Mouse (Mus musculus) kidney, adult 2 months (tissue): ENCODE data around the gene Tshz2. TPM values are rescaled to one million over a fixed set of nuclear protein-coding genes. Genes with fewer than 3 reads are reported as not detected.

Experiments
- DNase-seq: peaks from one replicate; pipeline ENCODE4 v3.0.0; 2021
- H3K27ac ChIP-seq: fragments of 200-500 bp; 2 replicates; pipeline ENCODE4 v1.5.1; 2012; ENCODE audit warnings: low read depth, low read length, control low read depth, inconsistent platforms; ENCODE audit not compliant: insufficient read depth
- H3K27me3 ChIP-seq: fragments of 200-500 bp; replicated peaks from 2 replicates; pipeline ENCODE4 v1.6.1; 2012; ENCODE audit warnings: mild to moderate bottlenecking, moderate library complexity, low read length, inconsistent platforms; ENCODE audit not compliant: control insufficient read depth, insufficient read depth
- H3K36me3 ChIP-seq: fragments of 200-500 bp; 2 replicates; pipeline ENCODE4 v1.6.1; 2012; ENCODE audit warnings: mild to moderate bottlenecking, moderate library complexity, low read length, inconsistent platforms; ENCODE audit not compliant: control insufficient read depth, insufficient read depth
- H3K4me1 ChIP-seq: fragments of 200-500 bp; 2 replicates; pipeline ENCODE4 v1.6.1; 2011; ENCODE audit warnings: low read length; ENCODE audit not compliant: control insufficient read depth, insufficient read depth
- H3K4me3 ChIP-seq: fragments of 200-500 bp; 2 replicates; pipeline ENCODE4 v1.5.1; 2011; ENCODE audit warnings: mild to moderate bottlenecking, low read depth, low read length, control low read depth; ENCODE audit not compliant: insufficient read depth
- CTCF ChIP-seq: fragments of 200-500 bp; conservative IDR thresholded peaks from 2 replicates; pipeline ENCODE4 v1.5.1; 2011; ENCODE audit warnings: low read depth, mild to moderate bottlenecking, control low read depth, low read length, moderate library complexity, mixed read lengths; ENCODE audit not compliant: insufficient read depth, insufficient read length
- POLR2A ChIP-seq: fragments of 200-500 bp; IDR thresholded peaks from one replicate; pipeline ENCODE4 v1.6.1; 2011; ENCODE audit warnings: low read depth, low read length, control low read depth
- WGBS: fragments of 180-500 bp; shearing (Covaris S2); methylation state at CpG from one replicate; pipeline ENCODE4 v1.1.7; 2018; 5-methylcytosine and 5-hydroxymethylcytosine counted together
- polyA plus RNA-seq: library from polyadenylated mRNA; depleted of rRNA; stranded (reverse); fragments of >200 nt; gene quantifications from 2 replicates; pipeline ENCODE4 v1.2.3, GENCODE M21; 2012

Tshz2 gene
- polyA plus RNA-seq, 1 experiment = 17.6 TPM

DNA sequence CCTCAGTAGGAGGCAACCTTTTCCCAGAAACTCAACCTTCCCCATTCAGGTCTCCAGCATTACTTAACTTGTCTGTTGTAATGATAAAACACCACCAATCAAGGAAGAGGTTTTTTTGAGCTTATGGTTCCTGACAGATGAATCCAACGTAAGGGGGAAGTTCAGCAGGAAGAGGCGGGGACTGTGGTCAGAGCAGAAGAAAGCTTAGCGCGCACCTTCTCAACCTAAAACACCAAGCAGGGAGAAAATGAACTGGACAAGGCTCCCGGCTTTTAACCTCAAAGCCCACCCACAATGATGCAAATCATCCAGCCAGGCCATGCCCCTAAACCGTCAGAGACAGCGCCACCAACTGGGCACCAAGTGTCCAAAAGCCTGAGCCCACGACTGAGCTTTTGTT, 399.1 kb downstream of the Tshz2 start:
- Histone ChIP-seq H3K36me3 (no peaks in the 10 kb centered on the region), H3K27ac (no peak overlapping the region), H3K4me3 (no peak overlapping the region), H3K4me1 (no peaks in the 10 kb centered on the region), H3K27me3 (no peaks in the 10 kb centered on the region)
- 74% methylated on average over 8 of the region's 8 CpGs for WGBS
- no peak for DNase-seq
- no peak for TF ChIP-seq POLR2A
- no peak for TF ChIP-seq CTCF

DNA sequence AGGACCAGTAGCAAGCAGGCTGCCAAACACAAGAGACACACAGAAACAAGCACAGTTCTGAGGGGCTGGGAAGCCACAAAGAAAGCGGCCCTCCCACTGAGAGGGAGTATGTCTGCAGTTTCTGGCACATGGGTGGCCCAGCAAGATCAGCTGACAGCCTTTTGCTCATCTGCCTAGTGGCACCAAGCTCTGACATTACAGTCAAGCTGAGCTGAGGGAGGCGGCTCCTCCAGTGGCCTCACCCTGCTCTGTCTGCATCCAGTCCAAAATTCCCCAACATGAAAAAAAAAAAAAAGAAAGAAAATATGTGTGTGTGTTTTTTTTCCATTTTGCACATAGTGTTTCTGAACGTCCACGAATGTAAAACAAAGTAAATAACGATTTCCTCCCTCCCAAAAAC, 400.4 kb downstream of the Tshz2 start:
- H3K4me3 ChIP-seq = no peak overlapping the region
- H3K36me3 ChIP-seq = no peaks in the 10 kb centered on the region
- TF ChIP-seq POLR2A (no peak), CTCF (no peak)
- H3K4me1 ChIP-seq = no peaks in the 10 kb centered on the region
- H3K27ac ChIP-seq = no peak overlapping the region
- H3K27me3 ChIP-seq = no peaks in the 10 kb centered on the region
- DNase-seq = peak; percentile 8
- WGBS = 45% methylated on average over 5 of the region's 5 CpGs

GRCm38 (mm10) chr2:170034794-170035193, 402.0 kb downstream of the Tshz2 start:
- TF ChIP-seq CTCF (no peak), POLR2A (no peak)
- H3K27ac ChIP-seq = no peak overlapping the region
- 88% methylated on average over 11 of the region's 11 CpGs for WGBS

DNA sequence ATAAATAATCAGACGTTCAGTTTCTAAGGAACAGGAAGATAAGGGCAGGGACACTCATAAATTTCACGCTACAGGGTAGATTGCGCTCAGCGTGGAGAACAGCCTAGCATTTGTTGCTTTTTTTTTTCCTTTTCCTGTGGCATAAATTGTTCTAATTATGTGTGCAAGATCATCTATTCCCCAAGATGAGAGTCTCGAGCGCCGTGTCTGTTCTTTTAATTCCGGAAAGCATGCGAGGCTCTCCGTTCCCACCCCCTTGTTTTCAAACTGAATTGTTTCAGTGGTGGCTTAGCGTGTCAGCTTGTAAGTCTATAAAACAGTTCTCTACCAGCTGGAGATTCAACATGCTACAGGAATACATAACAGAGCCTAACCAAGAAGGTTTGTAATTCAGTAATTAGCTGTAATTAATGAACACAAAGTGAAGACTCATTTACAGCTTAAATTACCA, 404.0 kb downstream of the Tshz2 start:
- peak; percentile 64 for DNase-seq
- Histone ChIP-seq H3K4me1 (no peaks in the 10 kb centered on the region), H3K36me3 (no peaks in the 10 kb centered on the region), H3K27me3 (no peaks in the 10 kb centered on the region), H3K4me3 (no peak overlapping the region), H3K27ac (no peak overlapping the region)
- WGBS = 13% methylated on average over 11 of the region's 11 CpGs
- TF ChIP-seq POLR2A (no peak), CTCF (no peak)

More at GRCm38 (mm10) chr2:170034794-170035193, 402.0 kb downstream of the Tshz2 start:
- no peaks in the 10 kb centered on the region for H3K27me3 ChIP-seq
- no peaks in the 10 kb centered on the region for H3K36me3 ChIP-seq
- no peak overlapping the region for H3K4me3 ChIP-seq
- H3K4me1 ChIP-seq = no peaks in the 10 kb centered on the region
- no peak for DNase-seq

- TF ChIP-seq CTCF (no peak), POLR2A (no peak)
- no peak for DNase-seq
- no peaks in the 10 kb centered on the region for H3K4me1 ChIP-seq
- 64% methylated on average over 13 of the region's 13 CpGs for WGBS
- H3K36me3 ChIP-seq = no peaks in the 10 kb centered on the region
- no peak overlapping the region for H3K4me3 ChIP-seq
- H3K27me3 ChIP-seq = no peaks in the 10 kb centered on the region
- no peak overlapping the region for H3K27ac ChIP-seq
Measured at GRCm38 (mm10) chr2:170037346-170037745, 404.5 kb downstream of the Tshz2 start.

DNA sequence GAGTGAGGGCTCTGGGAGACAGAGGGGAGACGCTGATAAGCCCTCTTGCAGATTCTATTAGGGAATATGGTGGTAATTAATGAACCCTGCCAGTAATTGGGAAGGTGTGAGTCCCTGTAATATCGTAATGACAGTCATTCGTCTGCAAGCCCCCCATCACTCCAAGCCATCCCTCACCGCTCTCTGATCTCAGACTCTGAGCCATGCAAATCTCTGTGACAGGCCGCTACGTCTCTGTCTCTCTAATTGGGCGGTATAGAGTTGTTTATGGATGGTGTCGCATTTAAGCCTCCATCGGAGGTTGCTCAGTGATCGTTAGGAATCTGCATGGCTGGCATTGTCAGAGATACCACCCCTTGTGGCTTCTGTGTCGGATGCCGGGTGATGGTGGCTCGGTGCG, 407.0 kb downstream of the Tshz2 start:
- no peak overlapping the region for H3K27ac ChIP-seq
- TF ChIP-seq CTCF (no peak), POLR2A (no peak)
- no peaks in the 10 kb centered on the region for H3K4me1 ChIP-seq
- H3K4me3 ChIP-seq = no peak overlapping the region
- no peaks in the 10 kb centered on the region for H3K27me3 ChIP-seq
- no peaks in the 10 kb centered on the region for H3K36me3 ChIP-seq
- 52% methylated on average over 14 of the region's 14 CpGs for WGBS
- no peak for DNase-seq

- DNase-seq = peak; percentile 62
- TF ChIP-seq CTCF (no peak), POLR2A (no peak)
- no peaks in the 10 kb centered on the region for H3K27me3 ChIP-seq
- no peaks in the 10 kb centered on the region for H3K4me1 ChIP-seq
- no peaks in the 10 kb centered on the region for H3K36me3 ChIP-seq
- WGBS = 27% methylated on average over 9 of the region's 9 CpGs
- no peak overlapping the region for H3K4me3 ChIP-seq
- H3K27ac ChIP-seq = no peak overlapping the region
Measured at GRCm38 (mm10) chr2:170041101-170041500, 408.3 kb downstream of the Tshz2 start.

DNA sequence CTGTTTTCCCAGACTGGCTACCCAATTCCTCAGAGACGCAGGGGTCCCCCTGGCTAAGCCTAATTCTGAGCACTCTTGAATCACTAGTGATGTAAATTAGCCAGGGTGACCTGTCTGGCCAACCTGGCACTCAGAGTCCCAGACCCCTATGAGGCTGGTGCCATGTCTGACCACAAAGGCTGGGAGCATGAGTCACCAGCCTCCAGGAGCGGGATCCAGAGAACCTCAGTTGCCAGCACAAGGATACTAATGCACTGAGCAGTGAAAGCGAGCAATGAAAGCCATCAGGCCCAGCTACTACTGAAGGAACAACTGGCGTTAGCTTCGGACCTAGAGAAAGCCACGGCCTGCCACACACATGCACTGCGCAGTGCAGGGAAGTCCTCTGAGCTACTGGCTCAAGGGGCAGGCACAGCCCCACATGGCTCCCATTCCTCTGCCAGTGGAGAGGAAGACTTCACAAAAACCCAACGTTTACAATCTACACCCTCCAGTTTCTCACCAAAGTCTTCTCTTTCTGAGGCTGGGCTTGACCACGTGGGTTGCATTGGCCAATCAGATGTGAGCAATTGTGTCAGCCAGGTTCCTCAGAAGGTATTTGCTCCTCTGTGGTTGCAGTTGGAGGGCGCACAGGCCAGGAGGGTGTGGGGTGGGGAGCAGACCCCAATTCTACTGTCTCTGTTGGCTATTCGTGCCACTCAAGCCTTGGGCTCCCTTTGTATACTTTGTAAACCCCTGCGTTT, 409.8 kb downstream of the Tshz2 start:
- H3K4me1 ChIP-seq = no peaks in the 10 kb centered on the region
- WGBS = 88% methylated on average over 12 of the region's 12 CpGs
- DNase-seq = no peak
- no peak overlapping the region for H3K4me3 ChIP-seq
- no peaks in the 10 kb centered on the region for H3K27me3 ChIP-seq
- TF ChIP-seq CTCF (no peak), POLR2A (no peak)
- H3K36me3 ChIP-seq = no peaks in the 10 kb centered on the region
- no peak overlapping the region for H3K27ac ChIP-seq
